Mouse (Mus musculus) heart, adult 2 months (tissue): ENCODE results near the gene Cfap46.

ENCODE experiments used
- CTCF ChIP-seq: fragments of 200-600 bp; IDR thresholded peaks from 2 replicates; pipeline ENCODE4 v1.8.1; 2022; ENCODE audit warnings: antibody characterized with exemption, mild to moderate bottlenecking, moderate library complexity
- EP300 ChIP-seq: fragments of 200-500 bp; IDR thresholded peaks from 2 replicates; pipeline ENCODE4 v1.6.1; 2011; ENCODE audit warnings: low read depth, low read length, control low read depth; ENCODE audit not compliant: insufficient read depth
- POLR2A ChIP-seq: fragments of 200-500 bp; IDR thresholded peaks from 2 replicates; pipeline ENCODE4 v1.6.1; 2011; ENCODE audit warnings: mild to moderate bottlenecking, low read depth, low read length, control low read depth; ENCODE audit not compliant: insufficient read depth

- TF ChIP-seq EP300 (no peak), CTCF (no peak), POLR2A (no peak)
Measured at GRCm38 (mm10) chr7:139587919-139588318, 95.7 kb downstream of the Cfap46 start.
